Mouse (Mus musculus) CH12F3 (cell line): ENCODE data around the gene Tmem144.

ENCODE experiments used
- in situ Hi-C: fragments of 300-500 bp; cut with MboI; formaldehyde crosslinking; loops from 2 replicates; pipeline ENCODE4 v1.14.3; 2020; ENCODE audit warnings: low sequenced_read_pairs

The Tmem144 gene

DNA sequence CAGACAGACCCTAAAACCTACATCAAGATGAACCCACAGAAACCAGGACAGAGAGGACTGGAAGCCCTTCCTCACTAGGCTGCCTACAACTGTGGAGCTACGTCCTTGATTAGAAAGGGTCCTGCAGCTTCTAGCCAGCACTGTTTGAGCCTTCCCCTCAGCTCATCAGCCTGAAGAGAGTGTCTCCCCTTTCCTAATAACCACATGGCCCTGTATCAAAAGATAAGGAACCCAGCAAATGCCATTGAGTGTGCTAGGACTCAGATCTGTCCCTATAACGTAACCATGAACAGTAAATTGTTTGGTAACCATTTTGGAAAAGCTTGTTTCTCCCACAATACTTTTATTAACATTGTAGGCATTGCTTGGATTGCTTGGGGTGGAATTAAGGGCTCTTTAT lies 40.5 kb downstream of the Tmem144 start:
- in situ Hi-C loops: loop anchor here (5.0 to 25.0 kb wide), 2 partner anchors 145 to 850 kb away; no protein-coding TSS in a partner anchor

DNA sequence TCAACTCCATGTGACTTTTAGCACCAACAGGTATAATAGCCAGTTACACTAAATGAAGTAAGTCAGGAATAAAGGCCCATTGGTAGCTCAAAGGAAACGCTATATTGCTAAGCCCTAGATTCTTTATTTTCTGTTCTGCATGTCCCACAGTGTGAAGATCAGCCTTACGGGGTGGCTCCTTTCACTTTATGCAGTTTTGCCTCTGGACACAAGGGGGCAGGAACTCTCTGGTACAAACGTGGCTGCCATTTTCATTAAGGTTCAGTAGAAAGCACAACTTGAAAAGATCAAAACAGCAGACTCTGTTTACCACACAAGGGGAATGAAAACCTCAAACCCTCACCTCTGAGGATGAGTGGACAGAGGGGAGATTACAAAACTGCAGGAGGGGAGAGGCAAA lies 40.9 kb downstream of the Tmem144 start:
- in situ Hi-C loops: loop anchor here (5.0 to 25.0 kb wide), 2 partner anchors 144 to 849 kb away; no protein-coding TSS in a partner anchor

DNA sequence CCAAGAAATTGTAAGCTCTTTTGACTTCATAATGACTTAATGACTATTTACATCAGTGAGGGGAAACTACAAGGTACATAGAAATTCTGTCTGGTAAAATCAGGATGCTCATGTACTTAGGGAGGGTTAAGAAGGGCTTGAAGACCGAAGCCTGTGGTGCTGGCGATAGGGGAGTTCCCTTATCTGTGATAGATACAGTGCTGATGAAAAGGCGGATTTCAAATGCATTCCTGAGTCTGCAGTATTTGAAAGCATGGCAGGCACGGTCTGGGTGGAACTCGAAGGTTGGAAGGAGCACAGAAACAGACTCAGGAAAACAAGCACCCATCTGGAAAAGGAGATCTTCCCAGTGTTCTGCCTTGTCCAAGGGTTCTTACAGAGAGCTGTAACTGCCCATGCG lies 42.0 kb downstream of the Tmem144 start:
- in situ Hi-C loops: loop anchor here (5.0 to 25.0 kb wide), 2 partner anchors 143 to 848 kb away; no protein-coding TSS in a partner anchor

DNA sequence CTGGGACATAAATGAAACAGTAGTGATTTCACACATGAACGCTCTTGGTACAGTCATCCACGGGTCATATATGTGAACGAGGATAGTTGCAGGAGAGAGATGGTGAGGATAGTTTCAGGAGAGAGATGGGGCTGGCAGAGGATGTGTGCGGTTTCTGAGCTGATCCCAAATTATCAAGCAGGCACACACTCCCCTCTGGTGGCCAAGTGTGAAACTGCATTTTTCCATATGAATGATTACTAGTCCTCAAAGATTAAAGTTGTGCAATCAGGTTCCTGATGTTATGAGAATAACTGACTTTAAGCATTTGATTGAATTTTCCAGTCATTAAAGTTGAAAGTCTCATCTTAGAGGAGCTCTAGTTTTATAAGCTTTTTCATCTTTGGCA lies 43.4 kb downstream of the Tmem144 start:
- in situ Hi-C loops: loop anchor here (25.0 kb wide), 1 partner anchor 847 kb away; no protein-coding TSS in a partner anchor

DNA sequence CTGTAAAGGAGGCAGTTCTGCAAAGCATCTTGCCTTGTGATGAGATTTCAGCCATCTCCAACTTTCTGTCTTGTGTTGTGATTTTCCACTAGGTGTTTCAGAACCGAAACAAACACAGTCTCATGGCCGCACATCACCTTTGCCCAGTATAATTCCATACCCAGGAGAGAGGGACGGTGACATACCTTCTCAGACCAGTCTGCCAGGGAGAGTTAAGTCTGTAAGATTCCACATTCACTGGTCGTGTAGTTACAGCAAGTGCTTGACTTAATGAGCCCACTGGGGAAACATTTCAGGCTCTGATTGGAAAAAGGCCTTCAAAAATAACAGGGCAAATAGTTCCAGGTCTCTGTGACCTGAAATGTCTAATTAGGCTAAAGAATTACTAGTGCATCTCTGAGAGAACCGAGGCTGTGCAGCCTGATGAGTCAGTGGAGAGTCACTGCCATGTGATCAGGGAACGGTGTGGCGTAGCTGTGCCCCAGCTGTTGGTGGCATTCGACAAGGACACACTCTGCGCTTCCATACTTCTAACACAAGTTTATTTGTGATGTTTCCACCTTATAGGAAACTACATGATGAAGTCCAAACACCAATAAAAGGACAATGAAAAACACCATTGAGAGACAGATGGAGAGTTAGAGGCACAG lies 43.9 kb downstream of the Tmem144 start:
- in situ Hi-C loops: loop anchor here (25.0 kb wide), 1 partner anchor 846 kb away; no protein-coding TSS in a partner anchor

DNA sequence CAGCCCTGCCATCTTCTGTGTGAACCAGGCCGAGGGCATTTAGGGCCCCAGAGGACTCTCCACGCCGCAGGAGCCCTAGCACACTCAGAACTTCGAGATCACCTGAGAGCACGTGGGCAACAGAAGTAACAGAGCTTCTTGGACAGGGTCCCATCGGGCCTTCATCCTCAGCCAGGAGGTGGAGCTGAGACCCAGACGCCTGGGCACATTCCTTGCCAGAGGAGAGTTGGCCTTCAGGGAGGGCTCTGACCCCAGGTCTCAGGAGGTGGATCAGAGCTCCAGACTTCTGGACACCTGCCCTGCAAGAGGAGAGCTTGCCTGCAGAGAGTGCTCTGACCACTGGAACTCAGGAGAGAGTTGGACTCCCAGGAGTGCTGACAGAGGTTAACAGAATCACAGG lies 51.8 kb downstream of the Tmem144 start:
- in situ Hi-C loops: loop anchor here (25.0 kb wide), 1 partner anchor 838 kb away; no protein-coding TSS in a partner anchor

DNA sequence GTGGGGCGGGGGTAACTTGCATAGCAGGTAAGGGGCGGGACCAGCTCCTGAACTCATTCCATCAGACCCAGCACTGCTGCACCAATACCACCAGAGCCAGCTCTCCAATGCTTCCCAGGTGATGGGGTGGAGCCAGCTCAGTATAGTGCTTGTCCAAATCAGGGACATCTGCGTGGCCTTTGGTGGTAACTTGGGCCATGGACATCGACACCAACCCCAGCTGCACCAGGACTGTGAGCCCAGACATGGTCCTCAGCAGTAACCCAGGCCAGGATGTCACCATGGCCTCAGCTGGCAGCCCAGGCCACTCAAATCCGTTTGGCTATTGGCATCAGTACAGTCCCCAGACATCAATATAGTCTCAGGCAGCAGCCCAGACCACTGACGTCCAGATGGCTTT lies 60.3 kb downstream of the Tmem144 start:
- in situ Hi-C loops: no loop called here

DNA sequence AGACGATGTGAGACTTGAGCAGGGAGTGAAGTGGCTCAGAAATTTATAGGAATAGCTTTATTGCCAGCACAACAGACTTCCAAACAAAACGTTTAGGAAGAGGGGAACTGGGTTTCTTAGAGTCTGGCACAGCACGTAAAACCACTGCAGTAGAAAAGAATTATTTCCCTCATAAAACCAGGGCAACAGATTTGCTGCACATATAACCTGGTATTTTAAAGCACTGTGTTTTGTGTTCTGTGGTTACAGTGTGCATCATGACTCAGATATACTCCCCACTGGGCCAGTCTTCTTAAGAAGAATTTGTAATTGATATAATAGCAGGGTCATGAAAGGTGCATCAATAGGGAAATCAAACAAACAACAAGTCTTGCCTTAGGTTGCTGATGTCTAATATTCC lies 62.2 kb downstream of the Tmem144 start:
- in situ Hi-C loops: no loop called here

DNA sequence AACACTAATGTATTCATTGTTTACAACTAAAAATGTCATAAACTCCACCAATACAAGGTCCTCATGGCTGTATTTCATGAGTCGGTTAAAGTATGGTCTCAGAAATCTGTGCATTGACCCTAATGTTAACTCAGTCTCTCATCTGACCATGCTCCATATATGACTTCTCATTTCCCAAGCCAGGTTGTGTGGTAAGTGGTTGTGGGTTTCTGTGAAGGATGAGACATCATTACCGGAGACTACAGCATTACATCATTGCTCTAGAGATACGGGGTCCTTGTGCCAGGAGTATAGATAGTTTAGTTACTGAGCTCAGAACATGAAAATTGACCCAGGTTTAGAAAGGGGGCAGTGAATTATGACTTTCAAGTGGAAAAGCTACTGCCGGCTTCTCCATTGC lies 63.0 kb downstream of the Tmem144 start:
- in situ Hi-C loops: no loop called here

DNA sequence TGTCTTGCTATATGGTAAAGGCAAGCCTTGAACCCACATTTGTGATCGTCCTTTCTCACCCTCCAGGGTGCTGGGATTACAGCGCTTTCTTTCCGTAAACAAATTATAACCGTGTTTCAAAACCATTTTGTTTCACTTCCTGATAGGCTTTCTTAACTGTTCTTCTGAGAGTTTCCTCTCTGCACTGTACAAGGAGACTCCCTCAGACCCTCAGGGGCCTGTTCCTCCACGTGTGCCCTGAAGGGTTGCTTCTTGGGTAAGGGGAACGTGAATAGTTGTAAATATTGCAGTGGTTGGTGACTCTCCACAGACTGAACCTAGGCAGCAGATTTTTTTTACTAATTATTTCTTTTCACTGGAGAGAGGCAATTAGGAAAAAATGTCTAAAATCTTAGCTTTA lies 63.6 kb downstream of the Tmem144 start:
- in situ Hi-C loops: no loop called here

DNA sequence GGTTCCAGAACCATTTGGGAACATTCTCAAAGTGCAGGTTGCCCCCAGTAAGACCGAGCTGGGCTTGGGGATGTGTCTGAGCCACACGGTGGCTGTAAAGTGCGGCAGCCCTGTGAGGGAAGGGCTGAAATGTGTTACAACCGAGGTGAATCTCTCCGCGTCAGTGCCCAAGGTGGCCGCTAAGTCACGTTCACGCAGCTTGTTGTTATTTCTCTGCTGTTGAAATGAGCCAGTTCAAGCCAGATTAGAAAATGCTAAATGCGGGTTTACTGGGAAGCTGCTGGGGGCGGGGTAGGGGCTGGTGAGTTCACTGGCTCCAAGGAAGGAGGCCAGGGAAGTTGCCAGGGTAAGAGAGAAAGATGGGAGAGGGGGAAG lies 68.2 kb downstream of the Tmem144 start:
- in situ Hi-C loops: no loop called here

DNA sequence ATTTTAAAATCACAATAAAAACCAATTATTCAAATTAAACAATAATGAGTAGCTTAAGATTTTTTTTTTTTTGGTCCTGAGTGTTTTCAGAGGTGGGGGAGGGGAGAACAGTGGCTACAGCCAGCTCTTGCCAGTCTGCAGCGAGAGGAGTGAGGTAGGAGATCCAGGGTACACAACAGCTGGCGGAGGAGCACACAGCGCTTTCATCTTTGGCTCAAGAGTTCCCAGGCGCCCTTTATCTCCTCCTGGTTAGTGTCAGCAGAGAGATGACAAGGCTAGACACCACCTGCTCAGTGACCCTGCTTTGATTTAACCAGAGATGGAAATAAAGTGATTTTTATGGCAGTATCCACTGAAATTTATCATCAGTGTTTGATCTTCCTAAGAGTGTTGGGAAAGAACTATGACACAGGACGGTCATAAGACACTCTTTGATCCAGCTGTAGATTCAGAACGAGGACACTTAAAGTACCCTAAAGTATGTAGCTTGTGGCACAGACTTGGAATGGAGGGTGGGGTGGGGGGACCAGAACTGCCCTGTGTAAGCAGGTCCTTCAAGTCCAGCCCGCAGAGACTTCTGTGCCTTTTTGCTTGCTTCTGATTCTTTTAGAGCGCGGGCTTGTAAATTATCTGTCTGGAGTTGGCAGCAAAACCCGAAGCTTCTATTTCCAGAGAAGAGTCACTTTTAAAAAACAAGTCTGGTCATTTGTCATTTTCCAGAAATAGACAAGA lies 68.8 kb downstream of the Tmem144 start:
- in situ Hi-C loops: no loop called here

DNA sequence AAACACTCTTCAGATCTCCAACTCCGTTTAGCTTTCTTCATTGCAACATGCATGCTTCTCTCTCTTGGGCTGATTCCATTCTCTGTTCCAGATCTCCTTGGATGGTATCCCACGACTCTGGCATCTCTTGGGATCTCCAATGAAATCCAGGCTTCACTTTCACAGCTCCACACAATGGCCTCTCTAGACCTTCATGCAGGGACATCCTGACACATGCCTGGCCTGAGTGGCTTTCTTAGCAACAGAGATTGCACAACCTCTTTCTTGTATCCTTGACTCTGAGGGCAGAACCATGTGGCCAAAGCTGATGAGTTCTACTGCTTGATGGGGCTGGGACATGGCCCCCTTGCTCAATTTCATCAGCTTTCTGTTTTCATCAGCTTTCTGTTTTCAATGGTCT lies 79.9 kb downstream of the Tmem144 start:
- in situ Hi-C loops: no loop called here
